Mouse (Mus musculus) limb, embryonic 12.5 days (tissue): ENCODE measurements around the gene Upk1b. TPM values are rescaled to one million over a fixed set of nuclear protein-coding genes. Genes with fewer than 3 reads are reported as not detected.

Experiments
- ATAC-seq: fragments of 200-750 bp; cut with Nextera tagmentation; 2 replicates; pipeline ENCODE4 v1.8.0; 2017; ENCODE audit warnings: low read depth, moderate TSS enrichment; ENCODE audit not compliant: insufficient number of reproducible peaks, insufficient read depth, low FRiP score, low TSS enrichment
- H3K27ac ChIP-seq: fragments of 300-500 bp; sonication (generic); 2 replicates; pipeline ENCODE4 v1.5.1; 2016; ENCODE audit warnings: mild to moderate bottlenecking, moderate library complexity
- H3K27me3 ChIP-seq: fragments of 300-500 bp; sonication (generic); 2 replicates; pipeline ENCODE4 v1.6.1; 2016; ENCODE audit warnings: mild to moderate bottlenecking, moderate library complexity
- H3K36me3 ChIP-seq: fragments of 300-500 bp; sonication (generic); 2 replicates; pipeline ENCODE4 v1.6.1; 2016; ENCODE audit warnings: mild to moderate bottlenecking, moderate library complexity
- H3K4me1 ChIP-seq: fragments of 300-500 bp; sonication (generic); replicated peaks from 2 replicates; pipeline ENCODE4 v1.6.1; 2016
- H3K4me2 ChIP-seq: fragments of 300-500 bp; sonication (generic); 2 replicates; pipeline ENCODE4 v1.6.1; 2016; ENCODE audit warnings: mild to moderate bottlenecking, moderate library complexity
- H3K4me3 ChIP-seq: fragments of 300-500 bp; sonication (generic); replicated peaks from 2 replicates; pipeline ENCODE4 v1.5.1; 2016; ENCODE audit warnings: mild to moderate bottlenecking
- H3K9ac ChIP-seq: fragments of 300-500 bp; sonication (generic); replicated peaks from 2 replicates; pipeline ENCODE4 v1.6.1; 2016; ENCODE audit warnings: mild to moderate bottlenecking, moderate library complexity
- H3K9me3 ChIP-seq: fragments of 300-500 bp; sonication (generic); 2 replicates; pipeline ENCODE4 v1.6.1; 2016; ENCODE audit warnings: mild to moderate bottlenecking, moderate library complexity
- WGBS: fragments of 180-500 bp; shearing (Covaris S2); methylation state at CpG from one replicate; pipeline ENCODE4 v1.1.7; 2016; 5-methylcytosine and 5-hydroxymethylcytosine counted together
- polyA plus RNA-seq: library from polyadenylated mRNA; unstranded; fragments of >200 nt; fragmentation: Nextera tagmentation; extraction: Ambion mirVana; gene quantifications from 2 replicates; pipeline ENCODE4 v1.2.1, GENCODE M21; 2016

Upk1b gene
- polyA plus RNA-seq, 1 experiment from 2014 or later, result 7.9 TPM

DNA sequence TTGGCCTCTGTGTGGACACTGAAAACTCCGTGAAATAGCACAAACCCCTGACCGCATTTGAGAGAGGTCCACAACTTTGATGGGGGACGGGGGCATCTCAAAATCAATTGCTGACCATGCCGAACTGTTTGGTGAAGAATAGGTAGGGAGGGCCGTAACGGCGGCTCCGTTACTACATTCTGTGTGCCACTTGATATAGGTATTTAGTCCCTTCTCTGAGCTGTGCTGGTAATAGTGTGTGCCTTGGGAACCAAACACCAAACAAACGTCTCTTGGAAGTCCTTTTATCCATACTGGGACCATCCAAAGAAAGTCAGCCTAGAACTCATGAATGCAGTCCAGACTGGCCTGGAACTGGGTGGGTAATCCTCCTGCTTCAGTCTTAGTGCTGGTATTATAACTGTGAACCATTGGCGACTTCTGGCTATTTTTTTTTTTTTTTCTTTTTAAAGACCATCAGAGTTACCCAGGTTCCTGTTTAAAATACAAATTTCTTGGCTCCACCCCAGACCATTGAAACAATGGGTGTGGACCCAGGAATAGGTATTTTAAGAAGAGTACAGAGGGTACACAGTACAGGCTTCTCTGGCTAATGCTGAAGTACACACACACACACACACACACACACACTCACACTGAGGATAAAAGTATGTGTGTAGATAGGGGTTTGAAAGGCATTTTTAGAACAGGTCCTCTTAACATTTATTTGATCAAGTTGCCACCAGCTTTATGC is 56.0 kb downstream of the Upk1b start:
- 87% methylated on average over 10 of the region's 10 CpGs for WGBS
- Histone ChIP-seq H3K4me1 (peaks cover 9% of the 10 kb centered on the region; the same call in 1 of the 2 replicates), H3K36me3 (peaks cover 4% of the 10 kb centered on the region; the same call in 1 of the 2 replicates), H3K9ac (no peak overlapping the region), H3K27ac (no peak overlapping the region), H3K4me2 (no peak overlapping the region; the same call in 1 of the 2 replicates), H3K9me3 (no peaks in the 10 kb centered on the region), H3K4me3 (no peak overlapping the region), H3K27me3 (no peaks in the 10 kb centered on the region; the same call in none of the 2 replicates)
- no peak for ATAC-seq

DNA sequence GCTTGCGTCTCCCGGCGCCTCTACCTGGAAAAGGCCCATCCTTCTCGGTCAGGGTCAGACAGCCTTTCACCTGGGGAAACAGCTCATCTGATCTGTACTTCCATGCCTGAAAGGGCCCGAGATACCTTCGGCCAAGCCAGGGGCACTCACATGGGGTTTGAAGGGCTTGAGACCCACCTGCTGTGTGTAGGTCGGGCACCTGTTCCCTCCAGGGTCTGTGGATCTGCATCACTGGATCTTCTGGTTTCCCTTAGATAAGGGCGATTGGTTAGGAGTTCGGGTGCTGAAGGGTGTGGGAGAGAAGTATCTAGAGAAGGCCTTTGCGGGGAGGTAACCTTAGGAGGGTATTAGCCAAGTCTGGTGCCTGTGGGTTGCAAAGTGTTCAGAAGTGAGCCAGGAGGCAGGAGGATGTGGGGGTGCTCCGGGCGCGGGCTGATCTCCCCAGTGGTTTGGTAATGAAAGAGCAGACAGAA is 57.4 kb downstream of the Upk1b start:
- no peaks in the 10 kb centered on the region; the same call in none of the 2 replicates for H3K27me3 ChIP-seq
- peak overlapping the region; percentile 84 for H3K27ac ChIP-seq
- no peaks in the 10 kb centered on the region for H3K9me3 ChIP-seq
- under 1% methylated on average over 13 of the region's 13 CpGs for WGBS
- peak overlapping the region; percentile 80 for H3K4me3 ChIP-seq
- H3K4me2 ChIP-seq, result peak overlapping the region; percentile 84
- ATAC-seq, result peak; percentile 71
- peaks cover 9% of the 10 kb centered on the region; the same call in 1 of the 2 replicates for H3K4me1 ChIP-seq
- H3K9ac ChIP-seq, result peak overlapping the region; percentile 88
- H3K36me3 ChIP-seq, result peaks cover 4% of the 10 kb centered on the region; the same call in 1 of the 2 replicates

DNA sequence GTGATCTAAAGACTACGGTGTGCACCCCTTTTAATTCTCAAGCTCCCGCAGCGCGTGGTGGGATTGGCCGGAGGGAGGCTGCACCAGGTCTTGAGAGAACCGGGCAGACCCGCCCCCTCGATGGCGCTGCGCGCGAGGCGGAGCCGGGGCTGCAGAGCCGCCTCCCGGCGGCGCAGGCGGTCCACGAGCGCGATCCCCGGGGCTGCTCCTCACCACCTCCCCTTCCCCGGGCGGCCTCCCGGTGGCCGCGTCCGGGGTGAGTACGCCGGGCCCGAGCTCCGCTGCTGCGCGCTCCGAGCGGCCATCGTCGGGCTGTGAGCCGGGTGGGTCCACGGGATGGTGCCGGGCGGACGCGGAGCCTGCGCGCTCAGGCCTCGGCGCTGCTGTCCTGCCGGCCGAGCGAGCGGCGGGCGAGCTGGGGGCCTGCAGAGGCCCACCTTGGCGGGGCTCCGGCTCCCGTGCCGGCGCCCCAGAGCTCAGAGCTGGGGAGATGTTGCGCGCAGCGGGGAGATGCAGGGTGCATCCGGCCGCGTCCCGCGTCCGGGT is 57.9 kb downstream of the Upk1b start, which contains the start of gene B4galt4:
Gene B4galt4 (plus strand): TSS at position 152 of the 546 bp plus-strand sequence.
- no peaks in the 10 kb centered on the region for H3K9me3 ChIP-seq
- H3K4me1 ChIP-seq, result peaks cover 9% of the 10 kb centered on the region; the same call in 1 of the 2 replicates
- H3K36me3 ChIP-seq, result peaks cover 4% of the 10 kb centered on the region; the same call in 1 of the 2 replicates
- H3K9ac ChIP-seq, result peak within 1 kb of the TSS; percentile 88
- H3K27ac ChIP-seq, result peak within 1 kb of the TSS; percentile 84
- H3K4me2 ChIP-seq, result peak within 1 kb of the TSS; percentile 84
- peak within 1 kb of the TSS; percentile 80 for H3K4me3 ChIP-seq
- ATAC-seq, result peak; percentile 91
- H3K27me3 ChIP-seq, result no peaks in the 10 kb centered on the region; the same call in none of the 2 replicates
- under 1% methylated on average over 69 of the region's 69 CpGs for WGBS

DNA sequence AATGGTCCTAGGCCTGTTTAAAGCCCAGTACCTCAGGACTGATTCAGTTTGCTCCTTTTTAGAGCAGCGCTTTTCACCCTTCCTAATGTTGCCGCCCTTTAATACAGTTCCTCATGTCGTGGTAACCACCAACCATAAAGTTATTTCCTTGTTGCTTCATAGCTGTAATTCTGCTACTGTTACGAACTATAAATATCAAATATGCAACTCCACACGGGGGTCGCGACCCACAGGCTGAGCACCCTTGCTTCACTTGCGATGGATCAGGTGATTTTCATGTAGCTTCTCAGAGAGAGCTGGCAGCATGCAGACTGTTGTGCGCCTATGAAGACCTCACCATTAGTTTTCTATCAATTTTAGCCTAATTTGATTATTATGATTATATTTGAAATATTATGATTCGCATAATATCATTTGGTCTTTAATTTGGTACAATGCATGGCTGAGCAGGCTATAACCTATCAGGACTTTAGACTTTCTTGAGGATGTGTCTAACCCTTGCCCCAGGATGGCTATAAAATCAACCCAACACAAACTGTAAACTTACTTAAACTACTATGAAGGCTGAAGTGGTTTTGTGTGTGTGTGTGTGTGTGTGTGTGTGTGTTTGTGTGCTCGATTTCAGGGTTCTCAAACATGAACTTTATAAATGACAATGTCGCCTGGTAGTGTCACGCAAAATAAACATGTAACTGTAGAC is 58.8 kb downstream of the Upk1b start:
- Histone ChIP-seq H3K9ac (no peak overlapping the region), H3K9me3 (no peaks in the 10 kb centered on the region), H3K4me1 (peaks cover 9% of the 10 kb centered on the region; the same call in 1 of the 2 replicates), H3K27me3 (no peaks in the 10 kb centered on the region; the same call in none of the 2 replicates), H3K27ac (no peak overlapping the region), H3K4me3 (peak overlapping the region; percentile 80; the same call in 1 of the 2 replicates), H3K4me2 (peak overlapping the region; percentile 84), H3K36me3 (peaks cover 4% of the 10 kb centered on the region; the same call in 1 of the 2 replicates)
- WGBS, result 81% methylated on average over 13 of the region's 13 CpGs
- 0 out of 2 replicates have a peak, but pooled peaks have one; percentile 3 for ATAC-seq

DNA sequence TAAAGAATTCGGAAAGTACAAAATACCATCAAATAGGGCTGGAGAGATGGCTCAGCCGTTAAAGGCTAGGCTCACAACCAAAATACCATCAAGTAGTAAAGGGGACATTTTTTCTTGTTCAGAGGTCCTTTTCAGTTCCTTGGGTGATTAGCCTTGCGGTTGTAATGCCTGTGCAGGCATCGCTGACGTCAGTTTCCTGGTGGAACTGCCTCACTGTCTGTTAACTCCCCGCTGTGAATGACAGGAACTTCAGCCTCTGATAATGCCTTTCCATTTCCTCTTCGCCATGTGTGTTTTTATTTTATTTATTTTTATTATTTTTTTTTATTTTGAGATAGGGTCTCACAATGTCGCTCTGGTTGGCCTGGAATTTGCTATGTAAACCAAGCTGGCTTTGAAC is 69.2 kb downstream of the Upk1b start:
- Histone ChIP-seq H3K9me3 (no peaks in the 10 kb centered on the region), H3K36me3 (no peaks in the 10 kb centered on the region), H3K4me3 (no peak overlapping the region), H3K27ac (no peak overlapping the region), H3K4me2 (no peak overlapping the region), H3K27me3 (no peaks in the 10 kb centered on the region), H3K4me1 (peaks cover 2% of the 10 kb centered on the region; the same call in 1 of the 2 replicates), H3K9ac (no peak overlapping the region)
- no peak for ATAC-seq
- 47% methylated on average over 8 of the region's 8 CpGs for WGBS

DNA sequence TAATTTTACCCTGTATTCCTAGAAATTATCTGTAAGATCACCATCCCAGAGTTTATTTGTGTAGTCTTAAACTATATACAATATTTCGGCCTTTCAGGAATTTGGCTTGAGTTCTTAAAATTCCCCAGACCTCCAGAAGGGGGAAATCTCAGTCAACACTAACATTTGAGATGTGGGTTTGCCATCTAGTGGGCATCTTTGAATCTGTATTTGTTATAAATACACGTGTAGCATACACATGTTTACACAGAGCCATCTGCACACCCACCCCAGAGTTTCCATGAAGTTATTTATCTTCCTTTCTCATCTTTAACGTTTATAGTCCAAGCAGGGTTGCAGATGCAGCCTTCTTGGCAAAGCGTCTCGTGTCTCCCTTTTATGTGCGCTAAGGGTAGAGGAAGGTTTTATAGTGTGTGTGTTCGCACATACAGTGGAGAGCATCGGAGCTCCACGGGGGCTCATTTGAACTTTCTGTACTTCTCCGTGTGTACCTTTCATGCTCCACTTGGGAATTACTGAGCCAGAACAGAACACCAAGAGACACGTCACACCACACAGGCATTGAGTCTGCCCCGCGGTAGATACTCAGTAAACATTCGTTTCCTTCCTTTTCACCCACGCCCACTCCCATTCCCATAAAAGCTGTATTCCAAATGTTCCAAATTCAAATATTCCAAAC is 70.4 kb downstream of the Upk1b start:
- H3K4me3 ChIP-seq, result no peak overlapping the region
- H3K9ac ChIP-seq, result no peak overlapping the region
- H3K27ac ChIP-seq, result no peak overlapping the region; the same call in 1 of the 2 replicates
- H3K36me3 ChIP-seq, result no peaks in the 10 kb centered on the region
- peaks cover 5% of the 10 kb centered on the region; the same call in 1 of the 2 replicates for H3K4me1 ChIP-seq
- ATAC-seq, result peak; percentile 63; the same call in 1 of the 2 replicates
- no peaks in the 10 kb centered on the region for H3K27me3 ChIP-seq
- peak overlapping the region; percentile 30 for H3K4me2 ChIP-seq
- 53% methylated on average over 15 of the region's 15 CpGs for WGBS
- H3K9me3 ChIP-seq, result no peaks in the 10 kb centered on the region

DNA sequence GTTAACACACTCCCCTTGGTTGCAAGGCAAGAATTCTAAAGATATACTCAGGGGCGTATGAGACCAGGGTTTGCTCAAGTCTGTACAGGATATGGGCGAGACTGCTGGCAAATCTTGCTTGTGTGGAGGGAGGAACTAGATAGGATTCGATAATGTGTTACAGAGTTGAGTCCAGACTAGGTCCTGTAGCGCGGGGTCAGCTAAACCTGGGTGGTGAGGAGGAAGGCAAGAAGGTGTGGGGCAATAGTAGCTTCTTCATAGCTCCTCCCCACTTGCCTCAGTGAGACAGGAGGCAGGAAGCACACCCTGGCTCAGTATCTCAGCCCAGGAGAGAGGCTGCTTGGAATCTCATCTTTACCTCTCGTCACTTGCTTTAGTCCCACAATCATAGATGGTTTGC is 71.0 kb downstream of the Upk1b start:
- ATAC-seq, result peak; percentile 58; the same call in 1 of the 2 replicates
- no peak overlapping the region for H3K27ac ChIP-seq

DNA sequence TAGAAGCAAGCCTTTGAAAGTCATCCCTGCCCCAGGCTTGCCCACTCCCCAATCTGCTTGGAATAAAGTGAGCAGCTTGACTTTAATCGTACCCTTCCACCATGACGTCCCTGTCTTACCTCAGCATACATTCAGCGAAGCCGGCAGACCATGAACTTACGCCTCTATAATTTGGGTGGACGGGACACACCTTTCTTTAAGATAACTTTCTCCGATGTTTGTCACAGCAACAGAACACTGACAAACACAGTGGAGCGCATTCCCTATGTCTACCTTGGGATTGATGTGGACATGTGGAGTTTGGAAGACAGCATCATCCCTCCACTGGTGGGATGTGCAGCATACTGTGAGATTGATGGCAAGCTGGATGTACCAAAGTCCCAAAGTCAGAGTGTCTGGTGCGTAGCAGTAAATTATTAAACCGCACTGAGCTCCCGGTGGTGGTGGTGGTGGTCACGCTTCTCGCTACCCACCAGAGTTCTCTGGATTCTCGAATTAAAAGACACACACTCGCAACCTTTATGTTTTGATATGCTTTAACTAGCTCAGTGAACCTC is 71.5 kb downstream of the Upk1b start:
- Histone ChIP-seq H3K36me3 (no peaks in the 10 kb centered on the region), H3K9ac (no peak overlapping the region), H3K9me3 (no peaks in the 10 kb centered on the region), H3K27ac (no peak overlapping the region), H3K27me3 (no peaks in the 10 kb centered on the region), H3K4me2 (no peak overlapping the region), H3K4me3 (no peak overlapping the region), H3K4me1 (peaks cover 5% of the 10 kb centered on the region; the same call in 1 of the 2 replicates)
- 92% methylated on average over 15 of the region's 15 CpGs for WGBS
- no peak for ATAC-seq

More for the DNA sequence above, 71.0 kb downstream of the Upk1b start:
- Histone ChIP-seq H3K9ac (no peak overlapping the region), H3K4me2 (no peak overlapping the region), H3K9me3 (no peaks in the 10 kb centered on the region), H3K27me3 (no peaks in the 10 kb centered on the region), H3K4me1 (peaks cover 5% of the 10 kb centered on the region; the same call in 1 of the 2 replicates), H3K4me3 (no peak overlapping the region), H3K36me3 (no peaks in the 10 kb centered on the region)
- 88% methylated on average over 6 of the region's 6 CpGs for WGBS

DNA sequence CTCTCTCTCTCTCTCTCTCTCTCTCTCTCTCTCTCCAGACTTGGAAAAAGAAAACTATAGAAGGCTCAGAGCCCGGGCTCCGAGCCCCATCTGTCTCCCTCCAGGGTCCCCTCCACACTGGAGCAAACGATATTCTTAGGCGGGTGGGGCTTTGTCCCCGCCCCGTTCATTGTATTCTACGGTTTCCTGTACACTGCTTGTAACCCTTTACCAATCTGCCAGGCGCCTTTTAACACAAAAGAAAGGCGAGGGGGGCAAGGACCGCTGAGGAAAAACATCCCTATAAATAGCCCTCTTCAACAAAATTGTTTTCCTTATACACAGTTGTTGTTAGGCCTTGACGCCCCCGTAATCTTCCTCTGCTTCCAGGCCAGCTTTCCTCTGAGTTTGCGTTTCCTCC is 75.2 kb downstream of the Upk1b start:
- Histone ChIP-seq H3K27me3 (no peaks in the 10 kb centered on the region), H3K4me3 (no peak overlapping the region), H3K27ac (no peak overlapping the region), H3K36me3 (no peaks in the 10 kb centered on the region), H3K4me1 (0 out of 2 replicates have a peak, but pooled peaks cover 3% of the 10 kb centered on the region), H3K4me2 (no peak overlapping the region), H3K9me3 (no peaks in the 10 kb centered on the region), H3K9ac (no peak overlapping the region)
- no peak for ATAC-seq
- WGBS, result 73% methylated on average over 13 of the region's 13 CpGs

DNA sequence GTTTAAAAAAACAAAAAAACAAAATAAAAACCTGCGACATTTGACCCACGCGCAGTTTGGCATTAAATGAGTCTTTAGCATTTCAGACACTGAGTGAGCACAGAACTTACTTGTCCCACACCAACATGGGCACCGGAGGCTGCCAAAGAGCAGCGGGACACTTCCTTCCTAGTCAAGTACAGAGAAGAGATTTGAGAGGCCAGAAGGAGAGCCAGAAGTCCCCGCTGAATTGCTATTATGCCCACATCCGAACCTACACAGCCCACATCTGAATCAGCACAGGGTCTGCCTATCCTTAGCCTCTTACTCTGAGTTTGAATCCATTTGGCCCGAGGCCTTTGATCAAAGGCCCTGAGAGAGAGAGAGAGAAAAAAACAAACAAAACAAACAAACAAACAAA is 75.9 kb downstream of the Upk1b start:
- Histone ChIP-seq H3K4me1 (0 out of 2 replicates have a peak, but pooled peaks cover 3% of the 10 kb centered on the region), H3K9me3 (no peaks in the 10 kb centered on the region), H3K27me3 (no peaks in the 10 kb centered on the region), H3K4me3 (no peak overlapping the region), H3K4me2 (no peak overlapping the region), H3K27ac (peak overlapping the region; percentile 18; the same call in 1 of the 2 replicates), H3K36me3 (no peaks in the 10 kb centered on the region), H3K9ac (no peak overlapping the region)
- WGBS, result 78% methylated on average over 8 of the region's 8 CpGs
- ATAC-seq, result no peak
